Comparison of ENCODE assay signal across 11 mouse cellular contexts in the genomic region with DNA sequence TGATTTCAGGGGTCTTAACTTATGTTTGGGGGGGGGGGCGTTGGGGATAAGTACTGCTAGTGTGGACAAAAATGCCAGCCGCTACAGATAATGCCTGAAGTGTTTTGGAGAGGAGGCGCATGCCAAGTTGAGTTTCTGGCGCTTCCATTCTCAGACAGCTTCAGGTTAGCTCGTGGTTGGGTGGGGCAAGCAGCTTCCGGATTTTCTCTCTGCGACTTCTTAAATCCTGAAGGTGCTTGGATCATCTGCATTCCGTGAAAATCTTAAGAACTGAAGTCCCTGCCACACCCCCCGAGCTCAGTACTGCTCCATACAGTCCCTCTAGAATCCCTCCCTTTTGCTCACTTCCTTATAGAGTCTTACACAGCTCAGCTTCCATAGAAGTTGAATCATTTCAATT. TPM values are rescaled to one million over a fixed set of nuclear protein-coding genes. Genes with fewer than 3 reads are reported as not detected.
DNase-seq lines count a peak whose midpoint lies in the region; ATAC-seq and TF ChIP-seq lines count a peak whose summit lies in the region.
"Had no signal": no experiment of that assay in that cellular context is flagged by ENCODE, and none has a peak within 500 bp of the region (broad histone marks: within the 10 kb centered on the region; RNA-seq: fewer than 3 reads in every experiment).

No protein-coding gene starts in this region.

- no peak for TF ChIP-seq POLR2A in kidney, adult 2 months (IDR thresholded peaks at IDR 0.05; ENCODE audit: low read depth, low read length)
- TF ChIP-seq POLR2A in embryonic fibroblast, embryonic 13.5 days (IDR thresholded peaks at IDR 0.05; ENCODE audit: low read depth, low read length) = no peak
- no peak for TF ChIP-seq POLR2A in thymus, adult 2 months (IDR thresholded peaks at IDR 0.05; ENCODE audit: control insufficient read depth, extremely low read depth, insufficient read depth, low read length, poor library complexity)

- H3K36me3 ChIP-seq in kidney, adult 2 months (ENCODE audit: control insufficient read depth, insufficient read depth, low read length) = no peaks in the 10 kb centered on the region; the same call in 1 of the 2 replicates
- H3K36me3 ChIP-seq in E14TG2a.4 (ENCODE audit: insufficient read depth, low read length) = peaks cover 67% of the 10 kb centered on the region
- H3K36me3 ChIP-seq in thymus, adult 2 months (ENCODE audit: control insufficient read depth, insufficient read depth, low read length) = no peaks in the 10 kb centered on the region
- H3K36me3 ChIP-seq: limb, embryonic 12.5 days; midbrain, embryonic 15.5 days had no signal

- H3K4me1 ChIP-seq in kidney, adult 2 months (ENCODE audit: control insufficient read depth, insufficient read depth, low read length) = peaks cover 36% of the 10 kb centered on the region
- peaks cover 57% of the 10 kb centered on the region for H3K4me1 ChIP-seq in E14TG2a.4 (replicated peaks; ENCODE audit: low read depth, low read length)
- H3K4me1 ChIP-seq in embryonic fibroblast, embryonic 13.5 days (ENCODE audit: control insufficient read depth, insufficient read depth, low read length) = peaks cover 7% of the 10 kb centered on the region; the same call in 1 of the 2 replicates
- H3K4me1 ChIP-seq in thymus, adult 2 months (replicated peaks; ENCODE audit: control insufficient read depth, insufficient read depth, low read length) = peaks cover 7% of the 10 kb centered on the region

- no peaks in the 10 kb centered on the region for H3K27me3 ChIP-seq in kidney, adult 2 months (replicated peaks; ENCODE audit: control insufficient read depth, insufficient read depth, low read length)
- no peaks in the 10 kb centered on the region for H3K27me3 ChIP-seq in E14TG2a.4 (ENCODE audit: insufficient read depth, low read length)
- peaks cover 8% of the 10 kb centered on the region; the same call in 1 of the 2 replicates for H3K27me3 ChIP-seq in thymus, adult 2 months (ENCODE audit: control insufficient read depth, insufficient read depth, low read length)

- H3K4me3 ChIP-seq in kidney, adult 2 months (ENCODE audit: insufficient read depth, low read depth, low read length) = peak overlapping the region; percentile 94
- peak overlapping the region; percentile 98 for H3K4me3 ChIP-seq in E14TG2a.4 (replicated peaks; ENCODE audit: low read length)
- H3K4me3 ChIP-seq in embryonic fibroblast, embryonic 13.5 days (ENCODE audit: insufficient read depth, low read length) = peak overlapping the region; percentile 64
- no peak overlapping the region for H3K4me3 ChIP-seq in thymus, adult 2 months (ENCODE audit: control insufficient read depth, insufficient read depth, low read length)
- H3K4me3 ChIP-seq: limb, embryonic 12.5 days; midbrain, embryonic 15.5 days had no signal

- H3K9me3 ChIP-seq in E14TG2a.4 (ENCODE audit: low read length) = no peaks in the 10 kb centered on the region
- H3K9me3 ChIP-seq: limb, embryonic 12.5 days; midbrain, embryonic 15.5 days had no signal

- no peak for ATAC-seq in cerebellum, adult (ENCODE audit: insufficient number of reproducible peaks, low FRiP score, low TSS enrichment)
- ATAC-seq: forebrain, embryonic 16.5 days; midbrain, embryonic 15.5 days had no signal

- TF ChIP-seq CTCF in kidney, adult 2 months (conservative IDR thresholded peaks at IDR 0.05; ENCODE audit: insufficient read depth, insufficient read length, low read depth, low read length) = no peak
- no peak for TF ChIP-seq CTCF in E14TG2a.4 (conservative IDR thresholded peaks at IDR 0.05; ENCODE audit: low read length)
- no peak for TF ChIP-seq CTCF in embryonic fibroblast, embryonic 13.5 days (IDR thresholded peaks at IDR 0.05; ENCODE audit: borderline replicate concordance, insufficient read depth, low read length)
- TF ChIP-seq CTCF in thymus, adult 2 months (IDR thresholded peaks at IDR 0.05; ENCODE audit: borderline replicate concordance, control insufficient read depth, extremely low read depth, insufficient read depth, low read length, poor library complexity) = no peak

- DNase-seq in cerebellum, postnatal 25 days = peak; percentile 35 to 44
- DNase-seq in kidney, adult 2 months = no peak
- no peak for DNase-seq in kidney, postnatal 4 days
- DNase-seq in thymus, adult 2 months = no peak
- DNase-seq in thymus, postnatal 10 days (ENCODE audit: low spot score in 2 of 2) = no peak

- peak overlapping the region; percentile 87 for H3K27ac ChIP-seq in kidney, adult 2 months (ENCODE audit: insufficient read depth, low read depth, low read length)
- H3K27ac ChIP-seq in embryonic fibroblast, embryonic 13.5 days (ENCODE audit: insufficient read depth, low read length) = no peak overlapping the region
- H3K27ac ChIP-seq in thymus, adult 2 months (ENCODE audit: control insufficient read depth, insufficient read depth, low read length) = no peak overlapping the region
- H3K27ac ChIP-seq: limb, embryonic 12.5 days; midbrain, embryonic 15.5 days had no signal

- 16% methylated on average over 9 of the region's 9 CpGs for WGBS in kidney, adult 2 months
- WGBS in thymus, adult 2 months = 83% methylated on average over 9 of the region's 9 CpGs

RNA-seq across cellular contexts. Expression of a gene that starts 3.0 kb away (rescaled TPM):
- 59.3 and 62.3 TPM in 2 replicates for polyA plus RNA-seq in kidney, adult 2 months (2012; rRNA removed)
- polyA plus RNA-seq in embryonic fibroblast, embryonic 13.5 days (2011; ENCODE audit: insufficient read length, low read depth, missing spikeins) = 42.2 and 45.2 TPM in 2 replicates
- polyA plus RNA-seq in thymus, adult 2 months (2012; rRNA removed) = 6.9 and 7.4 TPM in 2 replicates

Comparison
In these comparisons a context has a peak if more than half of its experiments do, and no peak if none do; other contexts are left out.
1. DNase-seq: peak in cerebellum, postnatal 25 days (2 of 2); none in kidney, adult 2 months (single experiment), kidney, postnatal 4 days (0 of 2), thymus, adult 2 months (single experiment) and thymus, postnatal 10 days (0 of 2).